In the genomic region with DNA sequence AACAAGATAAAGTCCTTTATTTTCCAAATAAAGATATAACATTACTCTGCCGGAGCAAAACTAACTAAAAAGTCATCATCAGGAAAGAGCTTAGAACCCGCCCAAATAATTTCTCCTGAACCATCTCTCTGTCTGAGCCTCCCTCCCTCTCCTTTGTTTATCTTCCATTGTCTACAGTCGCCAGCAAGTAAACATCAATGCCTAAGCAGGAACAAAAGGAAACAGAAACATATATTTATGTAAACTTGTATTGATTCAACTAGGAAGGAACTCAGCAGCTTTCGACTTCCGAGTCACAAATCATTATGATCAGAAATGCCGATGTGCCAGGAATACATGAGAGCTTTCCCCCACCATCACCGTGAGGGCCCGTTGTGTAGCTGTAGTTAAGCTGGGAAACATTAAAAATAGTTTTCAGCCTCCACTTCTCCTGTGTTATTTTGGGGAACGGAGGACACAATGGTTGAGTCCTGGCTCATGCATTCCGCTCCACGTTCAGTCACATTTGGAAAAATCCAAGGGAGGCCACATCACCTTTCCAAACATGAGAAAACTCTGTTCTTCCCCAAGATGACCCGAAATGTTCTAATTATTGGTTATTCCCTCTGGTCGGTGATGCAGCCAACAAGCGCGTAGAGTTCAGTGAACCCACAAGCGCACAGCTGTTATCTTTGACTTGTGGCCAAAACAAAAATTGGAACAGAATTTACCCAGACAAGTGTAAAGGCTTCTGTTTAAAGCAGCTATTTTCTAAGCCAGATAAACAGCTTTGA, we compare ENCODE assay signal across 8 mouse cellular contexts.
A peak's percentile ranks its signal among the peaks of the same experiment; 100 is the strongest.
DNase-seq lines count a peak whose midpoint lies in the region; ATAC-seq and TF ChIP-seq lines count a peak whose summit lies in the region.

No protein-coding gene starts in this region.

- H3K36me3 ChIP-seq in intestine, embryonic 15.5 days = no peaks in the 10 kb centered on the region

- H3K4me1 ChIP-seq in lung, adult 2 months (ENCODE audit: control insufficient read depth, insufficient read depth, low read length) = 0 out of 2 replicates have a peak, but pooled peaks cover 3% of the 10 kb centered on the region
- no peaks in the 10 kb centered on the region for H3K4me1 ChIP-seq in intestine, embryonic 15.5 days (replicated peaks)

- WGBS in lung, adult 2 months = 37% methylated on average over 16 of the region's 16 CpGs
- 74% methylated on average over 16 of the region's 16 CpGs for WGBS in intestine, embryonic 15.5 days

- peak; percentile 7 for DNase-seq in kidney, adult 11 months
- DNase-seq in kidney, adult 18-20 months = no peak
- DNase-seq in cerebellum, postnatal 10 days = peak; percentile 87 to 89
- peak; percentile 42 for DNase-seq in kidney, adult 9 months
- DNase-seq in lung, adult 2 months = peak; percentile 10

- H3K27ac ChIP-seq in intestine, embryonic 15.5 days = no peak overlapping the region

- H3K9ac ChIP-seq in intestine, embryonic 15.5 days = no peak overlapping the region

- TF ChIP-seq POLR2A in lung, adult 2 months (IDR thresholded peaks at IDR 0.05; ENCODE audit: borderline replicate concordance, extremely low read depth, low read depth, low read length) = no peak

- no peaks in the 10 kb centered on the region for H3K27me3 ChIP-seq in intestine, embryonic 15.5 days (replicated peaks)

- H3K4me2 ChIP-seq in intestine, embryonic 15.5 days (replicated peaks) = no peak overlapping the region

- no peak overlapping the region for H3K4me3 ChIP-seq in lung, adult 2 months (replicated peaks; ENCODE audit: extremely low read depth, low read depth, low read length)
- H3K4me3 ChIP-seq in intestine, embryonic 15.5 days (replicated peaks) = no peak overlapping the region

- no peaks in the 10 kb centered on the region for H3K9me3 ChIP-seq in intestine, embryonic 15.5 days

- TF ChIP-seq CTCF in lung, adult 2 months (IDR thresholded peaks at IDR 0.05; ENCODE audit: insufficient read depth, low read length) = no peak

- no peak for ATAC-seq in erythroid progenitor cell, adult 5-6 weeks (replicated peaks; ENCODE audit: low FRiP score, poor library complexity, severe bottlenecking)
- no peak for ATAC-seq in granulocyte monocyte progenitor cell, adult 5-6 weeks (replicated peaks; ENCODE audit: poor library complexity, severe bottlenecking)
- ATAC-seq in intestine, embryonic 15.5 days = no peak
